Mouse (Mus musculus) megakaryocyte, embryonic 14.5 days (primary cell): Measurements from ENCODE around the gene Slc25a42. TPM values are rescaled to one million over a fixed set of nuclear protein-coding genes. Genes with fewer than 3 reads are reported as not detected.

ENCODE experiments used
- H3K27me3 ChIP-seq: replicated peaks from 2 replicates; pipeline ENCODE3; 2012; ENCODE audit warnings: inconsistent platforms
- H3K36me3 ChIP-seq: replicated peaks from 2 replicates; pipeline ENCODE3; 2012; ENCODE audit warnings: low read length, inconsistent platforms, mixed read lengths
- H3K4me1 ChIP-seq: 2 replicates; pipeline ENCODE4 v1.6.1; 2012; ENCODE audit warnings: inconsistent platforms
- H3K4me3 ChIP-seq: replicated peaks from 2 replicates; pipeline ENCODE3; 2012; ENCODE audit warnings: moderate library complexity, mild to moderate bottlenecking, inconsistent platforms
- H3K9me3 ChIP-seq: 2 replicates; pipeline ENCODE4 v1.6.1; 2012; ENCODE audit warnings: inconsistent platforms
- FLI1 ChIP-seq: IDR thresholded peaks from 2 replicates; pipeline ENCODE4 v1.6.1; 2012; ENCODE audit warnings: low read length, inconsistent platforms, mixed read lengths
- GATA1 ChIP-seq: IDR thresholded peaks from 3 replicates; pipeline ENCODE4 v1.6.1; 2012; ENCODE audit warnings: mixed read lengths, low read length, inconsistent platforms, borderline replicate concordance
- polyA plus RNA-seq: library from polyadenylated mRNA; stranded (reverse); fragments of >175 nt; gene quantifications from 2 replicates; pipeline ENCODE4 v1.2.3, GENCODE M21; 2012; ENCODE audit warnings: low replicate concordance; ENCODE audit not compliant: insufficient read depth

The Slc25a42 gene
- polyA plus RNA-seq, 1 experiment: 5.5 TPM

DNA sequence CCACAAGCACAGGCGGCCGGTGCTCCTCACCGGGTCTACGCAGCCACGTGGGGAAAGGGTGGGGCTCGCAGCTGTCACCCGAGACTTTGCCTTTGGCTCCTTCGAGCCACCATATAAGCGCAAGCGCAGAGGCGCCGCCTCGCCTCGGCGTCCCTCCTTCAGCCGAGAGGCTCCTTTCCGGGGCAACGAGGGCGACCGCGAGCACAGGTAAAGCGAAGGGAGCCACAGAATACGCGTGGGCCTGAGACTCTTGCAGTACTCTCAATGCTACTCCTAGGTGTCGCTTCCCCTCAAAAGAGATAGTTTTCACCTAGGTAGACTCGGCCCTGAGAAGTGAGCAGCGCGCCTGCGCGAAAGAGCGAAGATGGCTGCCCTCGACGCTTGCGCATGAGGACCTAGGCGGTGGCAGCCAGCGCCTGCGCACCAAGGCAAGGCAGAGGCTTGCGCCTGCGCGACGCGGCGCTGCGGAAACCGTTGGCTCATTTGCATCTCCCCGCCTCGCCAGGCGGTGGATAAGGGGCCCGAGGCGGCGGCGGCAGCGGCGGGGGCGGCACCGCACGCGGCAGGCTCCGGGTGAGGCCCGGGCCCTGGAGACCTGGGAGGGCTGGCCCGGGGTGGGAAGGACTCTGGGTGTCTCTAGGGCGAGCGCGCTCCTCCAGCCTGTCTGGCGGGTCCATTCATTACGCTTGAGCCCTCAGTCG is 22.1 kb upstream of the Slc25a42 start, which contains the start of the genes Sugp2 and Armc6:
Sugp2 (plus strand) TSS at position 147 of the 701 bp plus-strand sequence.
Armc6 (minus strand) TSS at position 387 of the 701 bp plus-strand sequence.
- H3K36me3 ChIP-seq: peaks cover 55% of the 10 kb centered on the region

DNA sequence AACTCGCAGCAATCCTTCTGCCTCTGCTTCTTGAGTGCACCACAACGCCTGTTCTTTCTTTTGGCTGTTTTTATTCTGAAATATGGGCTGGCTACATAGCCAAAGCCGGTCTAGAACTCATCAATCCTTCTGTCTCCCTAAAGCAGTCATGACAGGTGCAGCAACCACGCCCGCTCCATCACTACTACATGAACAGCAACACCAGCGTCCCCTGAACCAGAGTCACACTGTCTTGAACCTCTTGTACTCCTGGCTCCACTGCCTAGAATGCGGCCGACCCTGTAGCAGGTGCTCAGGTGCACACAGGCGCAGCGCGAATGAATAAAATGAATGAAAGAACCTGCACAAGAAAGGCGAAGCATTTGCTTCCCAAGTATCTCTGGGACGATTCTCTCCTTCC is 21.5 kb upstream of the Slc25a42 start:
- H3K4me1 ChIP-seq: peaks cover 70% of the 10 kb centered on the region
- peak overlapping the region; percentile 99 for H3K4me3 ChIP-seq
- peaks cover 54% of the 10 kb centered on the region for H3K36me3 ChIP-seq
- no peaks in the 10 kb centered on the region for H3K27me3 ChIP-seq
- TF ChIP-seq GATA1: no peak
- TF ChIP-seq FLI1: no peak
- H3K9me3 ChIP-seq: no peaks in the 10 kb centered on the region

More for the DNA sequence above, 22.1 kb upstream of the Slc25a42 start, which contains the start of the genes Sugp2 and Armc6:
- peak within 1 kb of the TSS; percentile 99 for H3K4me3 ChIP-seq
- no peaks in the 10 kb centered on the region for H3K27me3 ChIP-seq
- TF ChIP-seq GATA1 (no peak), FLI1 (no peak)
- peaks cover 76% of the 10 kb centered on the region for H3K4me1 ChIP-seq
- H3K9me3 ChIP-seq: no peaks in the 10 kb centered on the region

DNA sequence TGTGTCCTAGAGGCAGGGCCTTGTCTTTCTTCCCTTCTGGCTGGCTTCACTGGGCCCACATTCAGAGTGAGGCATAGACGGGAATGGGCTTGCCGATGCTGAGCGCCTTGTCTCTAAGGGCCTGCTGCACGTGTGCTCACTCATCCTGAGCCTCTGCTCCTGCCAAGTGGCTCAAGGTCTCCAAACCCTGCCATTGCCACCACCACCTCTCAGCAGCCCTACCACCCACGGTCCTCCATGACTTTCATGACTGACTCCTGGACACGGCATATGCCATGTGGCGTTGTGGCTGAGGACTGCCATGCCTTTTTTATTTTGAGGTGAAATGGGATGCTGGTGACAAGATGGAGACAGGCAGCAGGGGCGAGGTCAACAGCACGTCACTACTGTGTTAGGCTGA is 18.7 kb upstream of the Slc25a42 start:
- Histone ChIP-seq H3K4me3 (peak overlapping the region; percentile 44), H3K9me3 (no peaks in the 10 kb centered on the region), H3K27me3 (no peaks in the 10 kb centered on the region), H3K36me3 (peaks cover 47% of the 10 kb centered on the region), H3K4me1 (peaks cover 49% of the 10 kb centered on the region)
- TF ChIP-seq FLI1 (no peak), GATA1 (no peak)

DNA sequence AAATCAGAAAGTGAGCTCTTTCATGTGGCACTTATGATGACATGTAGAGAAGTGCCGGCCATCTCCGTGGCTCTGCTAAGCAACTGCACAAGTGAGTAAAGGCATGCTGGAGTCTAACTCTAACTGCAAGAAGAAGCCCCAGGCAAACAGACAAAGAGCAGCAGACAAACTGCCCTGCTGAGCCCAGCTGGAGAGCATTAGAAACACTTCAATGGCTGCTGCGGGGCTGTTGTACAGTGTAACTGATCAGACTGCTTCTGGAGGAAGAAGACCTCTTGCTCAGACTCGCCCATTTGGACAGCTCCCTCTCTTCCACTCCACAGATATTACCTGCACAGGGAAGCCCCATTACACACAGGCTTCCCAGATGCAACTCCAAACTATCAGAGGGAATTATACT is 15.9 kb upstream of the Slc25a42 start:
- no peaks in the 10 kb centered on the region for H3K27me3 ChIP-seq
- no peak for TF ChIP-seq GATA1
- TF ChIP-seq FLI1: no peak
- H3K4me3 ChIP-seq: no peak overlapping the region
- H3K9me3 ChIP-seq: no peaks in the 10 kb centered on the region
- H3K36me3 ChIP-seq: peaks cover 76% of the 10 kb centered on the region
- peaks cover 39% of the 10 kb centered on the region for H3K4me1 ChIP-seq

DNA sequence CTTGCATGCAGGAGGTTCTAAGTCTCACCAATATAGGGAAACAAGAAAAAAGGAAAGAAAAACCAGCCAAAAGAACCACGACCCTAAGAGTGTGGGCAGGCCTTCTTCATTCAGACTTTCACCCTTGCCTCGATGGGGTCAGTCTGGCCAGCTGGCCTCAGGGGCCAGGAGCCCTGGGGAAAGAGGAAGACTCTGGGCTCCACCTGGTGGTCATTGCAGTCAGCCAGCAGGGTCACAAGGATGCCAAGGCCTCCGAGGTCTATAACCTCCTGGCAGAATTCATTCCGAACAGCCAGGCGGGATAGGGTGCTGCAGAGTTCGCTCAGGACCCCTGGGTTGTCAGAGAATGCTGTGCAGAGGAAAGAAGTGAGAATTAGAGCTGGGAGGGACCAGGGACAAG is 11.2 kb upstream of the Slc25a42 start:
- TF ChIP-seq GATA1 (no peak), FLI1 (no peak)
- no peaks in the 10 kb centered on the region for H3K9me3 ChIP-seq
- peaks cover 3% of the 10 kb centered on the region for H3K27me3 ChIP-seq
- H3K4me1 ChIP-seq: peaks cover 29% of the 10 kb centered on the region
- H3K4me3 ChIP-seq: no peak overlapping the region
- peaks cover 85% of the 10 kb centered on the region for H3K36me3 ChIP-seq

DNA sequence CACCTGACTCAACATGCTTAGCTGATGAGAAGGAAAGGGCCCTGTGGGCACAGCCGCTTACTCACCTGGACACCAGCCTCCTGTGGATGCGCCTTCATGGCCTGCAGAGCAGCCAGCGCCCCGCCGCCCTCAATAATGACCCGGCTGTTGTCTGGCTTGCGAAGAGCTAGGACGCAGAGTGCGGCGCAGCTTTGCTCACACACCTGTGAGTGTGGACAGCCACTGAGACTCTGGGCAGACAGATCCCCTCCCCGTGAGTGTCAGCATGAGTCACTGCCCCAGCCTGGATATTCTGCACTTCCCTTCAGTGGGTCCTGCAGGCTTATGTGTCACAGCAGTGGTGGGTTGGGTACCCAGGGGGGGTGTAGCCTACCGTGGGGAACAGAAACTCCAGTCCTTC is 9.9 kb upstream of the Slc25a42 start:
- H3K36me3 ChIP-seq: peaks cover 72% of the 10 kb centered on the region

DNA sequence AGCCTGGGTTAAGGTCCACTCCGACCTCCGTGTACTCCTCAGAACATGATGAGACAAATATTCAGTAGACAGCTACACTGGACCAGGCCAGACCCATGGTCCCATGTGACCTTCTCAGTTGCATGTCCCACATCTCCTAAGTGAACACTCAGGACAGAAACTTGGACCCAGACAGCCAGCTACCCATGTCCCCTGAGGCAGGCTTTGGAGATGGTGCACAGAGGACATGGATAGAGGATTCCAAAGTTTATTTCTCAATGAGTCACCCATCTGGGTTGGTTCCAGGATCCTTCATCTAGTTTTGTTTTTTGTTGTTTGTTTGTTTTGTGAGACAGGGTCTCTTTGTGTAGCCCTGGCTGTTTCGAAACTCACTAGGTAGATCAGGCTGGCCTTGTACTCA is 8.8 kb upstream of the Slc25a42 start:
- TF ChIP-seq FLI1: no peak
- TF ChIP-seq GATA1: no peak
- H3K9me3 ChIP-seq: no peaks in the 10 kb centered on the region

More for the DNA sequence above, 9.9 kb upstream of the Slc25a42 start:
- Histone ChIP-seq H3K4me1 (peaks cover 30% of the 10 kb centered on the region), H3K27me3 (peaks cover 3% of the 10 kb centered on the region), H3K4me3 (no peak overlapping the region), H3K9me3 (no peaks in the 10 kb centered on the region)
- TF ChIP-seq GATA1 (no peak), FLI1 (no peak)

DNA sequence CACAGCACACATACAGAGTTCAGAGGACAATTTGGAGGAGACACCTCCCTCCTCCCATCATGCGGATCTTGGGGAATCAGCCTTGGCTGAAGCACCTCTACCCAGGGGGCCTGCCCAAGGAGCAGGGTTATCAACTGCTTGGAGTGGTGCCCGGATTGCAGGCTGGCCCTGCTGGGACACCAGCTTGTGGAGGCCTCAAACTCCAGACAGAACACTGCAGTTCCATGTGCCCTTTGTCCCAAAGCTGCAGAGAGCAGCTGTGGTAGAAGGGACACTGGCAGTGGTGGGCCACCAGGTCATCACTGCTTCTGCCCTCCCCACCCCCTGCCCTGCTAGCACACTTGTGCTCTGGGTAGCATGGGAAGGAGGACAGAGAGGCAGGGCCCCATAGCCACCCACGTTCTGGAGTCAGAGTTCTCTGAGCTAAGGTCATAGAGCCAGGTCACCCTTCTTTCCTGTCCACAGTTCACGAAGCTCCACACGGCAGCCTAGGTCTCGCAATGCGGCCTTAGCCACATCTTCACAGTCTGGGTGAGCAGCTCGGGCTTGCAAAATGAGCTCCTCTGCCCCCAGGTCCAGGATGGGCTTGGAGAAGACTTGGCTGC is 8.2 kb upstream of the Slc25a42 start:
- TF ChIP-seq GATA1: no peak
- TF ChIP-seq FLI1: no peak
- Histone ChIP-seq H3K4me3 (no peak overlapping the region), H3K4me1 (peaks cover 47% of the 10 kb centered on the region), H3K9me3 (no peaks in the 10 kb centered on the region), H3K36me3 (peaks cover 62% of the 10 kb centered on the region), H3K27me3 (peaks cover 3% of the 10 kb centered on the region)

More for the DNA sequence above, 8.8 kb upstream of the Slc25a42 start:
- H3K36me3 ChIP-seq: peaks cover 68% of the 10 kb centered on the region
- H3K4me3 ChIP-seq: no peak overlapping the region
- H3K27me3 ChIP-seq: peaks cover 3% of the 10 kb centered on the region
- H3K4me1 ChIP-seq: peaks cover 42% of the 10 kb centered on the region

DNA sequence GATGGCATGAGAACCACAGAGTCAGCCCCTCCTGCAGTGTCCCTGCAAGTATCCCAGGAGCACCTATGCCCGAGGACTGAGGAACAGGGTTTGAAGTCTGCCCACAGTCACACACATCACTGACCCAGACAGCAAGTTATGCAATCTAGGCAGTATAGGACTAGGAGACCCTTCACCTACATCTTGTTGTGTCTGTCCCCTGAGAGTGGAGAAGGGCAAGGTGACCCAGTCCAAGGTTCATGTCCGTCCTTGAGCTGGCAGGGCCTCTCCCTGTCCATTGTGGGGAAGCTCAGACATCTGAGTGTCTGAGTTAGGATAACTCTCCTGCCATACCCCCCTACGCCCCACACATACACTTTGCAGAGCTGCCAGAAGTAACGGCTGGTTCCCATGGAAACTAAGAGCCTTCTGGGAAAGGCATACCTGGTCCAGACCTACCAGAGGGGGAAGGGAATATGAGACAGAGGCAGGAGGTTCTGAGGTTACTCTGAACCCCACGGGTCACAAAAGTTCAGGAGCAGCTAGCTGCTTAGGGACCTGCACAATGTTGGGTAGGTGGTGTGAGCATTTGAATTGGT is 7.1 kb upstream of the Slc25a42 start:
- H3K4me3 ChIP-seq: no peak overlapping the region
- peaks cover 3% of the 10 kb centered on the region for H3K27me3 ChIP-seq
- peaks cover 51% of the 10 kb centered on the region for H3K36me3 ChIP-seq
- H3K4me1 ChIP-seq: peaks cover 54% of the 10 kb centered on the region
- TF ChIP-seq FLI1 (no peak), GATA1 (no peak)
- H3K9me3 ChIP-seq: no peaks in the 10 kb centered on the region

DNA sequence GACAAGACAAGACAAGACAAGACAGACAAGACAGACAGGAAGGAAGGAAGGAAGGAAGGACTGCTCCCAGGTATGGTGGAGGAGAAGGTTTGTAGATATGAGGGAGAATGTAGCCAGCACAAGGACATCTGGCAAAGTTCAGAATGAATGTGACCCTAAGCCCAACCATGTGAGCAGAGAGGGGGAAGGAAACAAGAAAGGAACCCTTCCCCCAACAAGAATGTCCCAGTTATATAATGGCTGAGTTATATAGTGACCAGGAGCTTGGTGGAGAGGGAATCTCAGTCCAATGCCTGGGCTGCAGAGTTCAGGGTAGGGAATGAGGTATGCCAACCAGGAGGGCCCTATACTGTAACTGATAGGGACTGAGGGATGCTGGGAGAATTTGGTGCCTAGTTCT is 5.3 kb upstream of the Slc25a42 start:
- peaks cover 3% of the 10 kb centered on the region for H3K27me3 ChIP-seq
- peaks cover 33% of the 10 kb centered on the region for H3K36me3 ChIP-seq
- H3K4me3 ChIP-seq: no peak overlapping the region
- H3K9me3 ChIP-seq: no peaks in the 10 kb centered on the region
- TF ChIP-seq FLI1: no peak
- TF ChIP-seq GATA1: no peak
- peaks cover 69% of the 10 kb centered on the region for H3K4me1 ChIP-seq
